Mouse (Mus musculus): ENCODE measurements around the gene Gpalpp1.

Gpalpp1 gene

DNA sequence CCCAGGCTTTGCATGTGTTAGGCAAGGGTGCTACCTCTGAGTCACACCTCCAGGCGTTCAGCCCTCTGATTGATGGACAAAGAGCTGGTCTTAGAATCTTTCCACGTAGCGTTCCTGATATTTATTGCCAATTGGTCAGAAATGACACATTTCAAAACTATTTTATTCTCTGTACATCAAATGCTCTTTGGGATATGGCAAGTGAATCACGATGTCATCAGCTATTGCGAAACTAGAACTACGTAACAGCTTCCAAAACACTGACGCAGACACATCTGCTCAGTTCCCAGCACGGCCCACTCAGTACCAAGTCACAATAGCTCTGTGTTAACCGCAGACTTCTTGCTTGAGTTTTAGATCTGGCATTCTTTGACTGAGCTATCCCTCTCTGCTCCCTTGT, 11.0 kb downstream of the Gpalpp1 start:
- DNase-seq (ENCODE audit: low read depth, low spot score) = no peak

DNA sequence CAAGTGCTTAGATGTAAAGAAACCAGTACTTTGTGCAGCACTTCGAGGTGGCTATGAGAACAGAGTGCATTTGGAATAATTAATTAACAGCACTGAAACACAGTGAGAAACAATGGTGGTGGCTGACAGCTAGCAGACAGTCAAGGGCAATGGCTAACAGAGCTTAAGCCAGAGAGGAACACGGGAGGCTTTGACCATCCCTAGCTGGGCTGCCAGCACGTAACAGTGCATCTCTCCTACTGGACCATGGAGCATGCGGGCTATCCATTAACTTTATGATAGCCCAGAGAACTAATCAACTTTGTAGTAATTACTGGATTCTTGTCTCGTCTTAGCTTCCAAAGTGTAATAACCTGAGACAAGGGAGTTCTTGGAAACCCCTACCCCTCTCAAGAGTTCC, 12.7 kb downstream of the Gpalpp1 start:
- DNase-seq (ENCODE audit: low read depth, low spot score) = no peak

DNA sequence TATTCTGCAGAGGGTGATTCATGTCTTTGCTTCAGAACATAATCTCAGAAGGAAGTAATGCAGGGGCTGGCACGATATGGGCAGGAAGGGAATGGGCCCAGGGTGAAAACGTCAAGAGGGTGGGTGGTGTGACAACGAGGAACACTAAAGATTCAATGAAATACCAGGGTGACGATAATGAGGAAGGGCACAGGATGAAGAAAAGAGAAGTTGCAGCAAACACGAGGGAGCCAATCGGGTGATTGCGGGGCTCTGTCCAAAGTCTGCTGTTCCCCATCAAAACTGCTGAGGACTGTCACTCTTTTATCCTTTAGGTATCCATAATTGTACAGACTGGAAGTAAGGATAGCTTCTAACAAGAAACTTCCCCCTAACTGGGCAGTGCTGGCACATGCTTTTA, 13.3 kb downstream of the Gpalpp1 start:
- DNase-seq (ENCODE audit: low read depth, low spot score) = no peak

DNA sequence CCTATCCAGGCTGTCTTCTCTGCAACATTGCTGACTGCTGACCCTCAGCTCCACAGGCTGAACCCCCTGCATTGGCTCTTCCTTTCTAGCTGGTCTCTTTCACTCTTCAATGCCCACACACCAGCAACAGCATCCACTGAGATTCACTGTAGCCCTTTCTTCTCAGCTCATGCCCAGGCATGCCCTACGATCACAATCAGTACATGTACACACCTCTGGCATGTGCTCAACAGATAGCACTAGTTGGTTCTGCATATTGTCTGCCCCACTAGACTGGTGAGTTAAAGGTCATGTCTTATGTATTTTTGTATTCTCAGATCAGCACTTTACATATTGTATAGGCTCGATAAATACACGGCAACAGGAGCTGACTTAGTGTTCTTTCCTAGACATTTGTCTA, 26.4 kb downstream of the Gpalpp1 start:
- no peak for DNase-seq (ENCODE audit: low read depth, low spot score)

DNA sequence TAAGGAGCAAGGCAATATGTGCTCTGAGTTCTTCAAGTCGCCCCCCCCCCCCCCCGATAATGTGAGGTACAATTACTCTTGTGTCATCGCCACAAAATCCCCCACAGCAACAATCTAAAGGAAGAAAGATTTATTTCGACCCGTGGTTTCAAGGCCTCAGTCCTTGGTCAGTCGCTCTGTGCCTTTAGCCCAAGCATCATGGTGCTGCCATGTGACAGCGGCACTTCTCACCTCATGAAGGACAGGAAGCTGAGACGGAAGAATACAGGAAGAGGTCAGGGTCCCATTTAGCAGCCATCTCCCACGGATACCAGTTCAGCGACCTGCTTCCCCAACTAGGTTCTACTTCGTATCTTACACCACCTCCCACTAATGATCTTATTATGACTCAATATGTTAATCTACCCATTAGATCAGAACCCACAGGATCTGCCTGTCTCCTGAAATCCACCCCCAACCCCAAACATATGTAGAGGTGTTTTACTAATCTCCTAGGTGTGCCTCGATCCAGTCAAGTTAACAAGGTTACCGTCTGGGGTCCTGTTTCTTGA, 28.4 kb downstream of the Gpalpp1 start:
- no peak for DNase-seq (ENCODE audit: low read depth, low spot score)

DNA sequence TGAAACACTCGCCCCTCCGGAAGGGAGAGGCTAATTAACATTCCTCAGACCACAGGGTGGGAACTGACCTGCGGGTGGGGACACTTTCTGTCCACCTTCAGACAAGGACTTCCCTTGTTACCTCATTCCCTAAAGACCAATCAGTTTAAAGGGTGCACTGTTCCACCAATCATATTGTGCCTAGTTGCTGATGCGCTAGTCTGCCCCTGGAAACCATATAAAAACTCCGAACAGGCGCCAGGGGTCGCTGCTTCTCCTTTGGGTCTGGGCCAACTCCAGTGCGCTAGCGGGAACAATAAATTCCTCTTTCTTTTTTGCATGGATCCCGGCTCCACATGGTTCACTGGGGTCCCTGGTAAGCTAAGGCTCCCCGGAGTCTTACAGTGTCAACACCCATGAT, 29.1 kb downstream of the Gpalpp1 start:
- DNase-seq (ENCODE audit: low read depth, low spot score) = no peak

DNA sequence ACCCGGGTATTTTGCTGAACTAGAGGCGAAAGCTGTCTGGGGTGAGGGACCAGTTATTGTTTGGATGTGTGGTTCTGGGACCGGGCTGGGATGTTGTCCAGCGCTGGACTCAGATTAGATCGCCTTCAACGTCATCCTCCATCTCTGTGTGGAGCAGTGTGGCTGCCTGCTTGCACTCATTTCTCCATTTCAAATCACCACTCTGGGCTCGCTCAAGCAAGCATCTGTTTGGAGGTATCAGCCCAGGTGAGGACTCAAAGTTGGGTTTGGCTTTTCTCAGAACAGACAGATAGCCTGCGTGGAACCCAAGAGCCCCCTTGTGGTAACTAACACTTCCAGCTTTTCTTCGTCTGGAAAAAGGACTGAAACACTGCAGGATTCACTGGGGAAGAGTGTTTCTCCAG, 33.5 kb downstream of the Gpalpp1 start:
- DNase-seq (ENCODE audit: low read depth, low spot score) = peak; percentile 10

DNA sequence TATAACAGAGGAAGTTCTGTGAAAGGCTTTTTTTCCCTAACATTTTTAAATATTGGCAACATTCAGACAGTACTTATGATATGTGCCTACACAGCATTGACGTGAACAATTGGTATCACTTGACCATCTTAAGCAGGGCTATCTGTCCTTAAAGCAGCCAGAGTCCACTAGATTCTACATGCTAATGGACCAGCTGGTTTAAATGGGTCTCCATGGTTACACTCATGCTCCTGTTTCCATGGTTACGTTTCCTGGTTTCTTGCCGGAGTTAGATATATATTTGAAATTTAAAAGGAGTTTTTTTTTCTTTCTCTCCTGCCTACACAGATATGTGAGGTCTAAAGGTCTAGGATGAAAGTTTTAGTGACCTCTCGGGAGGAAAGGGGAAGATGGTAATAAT, 34.0 kb downstream of the Gpalpp1 start:
- no peak for DNase-seq (ENCODE audit: low read depth, low spot score)

DNA sequence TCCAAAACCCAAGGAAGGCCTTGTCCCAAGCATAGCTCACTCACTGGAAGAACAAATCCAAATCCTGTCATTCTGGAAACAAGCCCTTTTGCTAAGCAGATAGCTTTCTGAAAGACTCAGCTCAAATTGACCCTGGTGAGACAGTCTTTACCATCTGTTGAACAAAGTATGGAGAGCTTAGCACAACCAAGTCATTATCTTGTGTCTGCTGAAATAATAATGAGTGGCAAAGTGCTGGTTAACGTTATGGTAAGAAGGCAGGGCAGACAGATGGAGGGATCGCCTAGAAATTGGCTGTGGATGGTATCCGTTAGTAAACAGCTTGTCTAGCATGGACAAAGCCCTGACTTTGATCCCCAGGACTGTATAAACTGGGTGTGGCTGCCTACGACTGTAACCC, 34.8 kb downstream of the Gpalpp1 start:
- DNase-seq (ENCODE audit: low read depth, low spot score) = no peak

DNA sequence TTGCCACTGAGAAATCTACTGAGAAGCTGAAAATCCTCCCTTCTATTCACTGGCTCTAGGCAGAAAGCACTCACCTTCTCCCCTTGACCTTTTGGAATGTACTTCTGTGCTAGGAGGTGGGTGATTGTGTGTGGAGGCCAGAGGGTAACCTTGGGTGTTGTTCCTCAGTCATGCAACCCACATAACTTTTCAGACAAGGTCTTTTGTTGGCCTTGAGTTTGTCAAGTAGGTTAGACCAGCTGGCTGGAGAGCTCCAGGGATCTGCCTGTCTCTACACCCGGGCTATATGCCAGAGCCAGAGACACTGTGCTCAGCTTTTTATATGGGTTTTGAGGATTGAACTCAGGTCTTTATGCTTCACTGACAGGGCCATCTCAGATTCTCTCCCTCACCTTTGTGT, 36.4 kb downstream of the Gpalpp1 start:
- no peak for DNase-seq (ENCODE audit: low read depth, low spot score)

DNA sequence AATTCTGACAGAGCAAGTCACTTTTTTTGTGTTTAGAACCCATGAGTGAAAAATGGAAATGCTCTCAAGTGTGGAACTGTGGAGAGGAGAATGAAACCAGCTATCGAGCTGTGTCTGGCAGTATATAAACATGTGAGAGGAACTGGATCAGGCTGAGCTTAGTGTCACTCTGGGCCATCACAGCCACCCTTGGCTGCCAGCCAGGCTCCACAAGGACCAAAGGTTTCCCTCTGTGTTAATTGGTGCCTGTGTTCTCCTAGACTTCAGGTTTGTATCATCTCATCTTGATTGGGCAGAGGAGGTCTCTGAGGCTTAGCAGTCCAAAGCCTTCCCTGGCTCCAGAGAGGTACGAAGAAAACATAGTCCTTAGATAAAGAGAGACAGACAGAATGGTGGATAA, 37.9 kb downstream of the Gpalpp1 start:
- no peak for DNase-seq (ENCODE audit: low read depth, low spot score)

DNA sequence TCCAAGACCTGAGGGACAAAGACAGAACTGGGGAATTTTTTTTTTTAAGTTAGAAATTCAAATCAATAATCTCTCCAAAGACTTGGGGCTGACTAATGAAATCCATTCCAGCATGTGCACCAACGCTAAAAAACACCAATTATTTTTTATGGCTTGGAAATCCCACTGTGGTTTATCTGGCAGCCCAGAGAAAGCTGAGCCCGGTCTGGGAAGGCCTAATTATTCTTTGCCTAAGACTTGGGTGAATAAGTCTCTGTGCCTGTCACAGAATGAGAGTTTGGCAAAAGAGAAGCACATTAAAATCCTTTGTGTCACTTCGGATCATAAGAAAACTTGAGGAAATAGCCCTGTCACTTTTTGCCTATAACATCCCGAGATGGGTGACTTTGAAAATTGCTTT, 41.3 kb downstream of the Gpalpp1 start:
- DNase-seq (ENCODE audit: low read depth, low spot score) = no peak

DNA sequence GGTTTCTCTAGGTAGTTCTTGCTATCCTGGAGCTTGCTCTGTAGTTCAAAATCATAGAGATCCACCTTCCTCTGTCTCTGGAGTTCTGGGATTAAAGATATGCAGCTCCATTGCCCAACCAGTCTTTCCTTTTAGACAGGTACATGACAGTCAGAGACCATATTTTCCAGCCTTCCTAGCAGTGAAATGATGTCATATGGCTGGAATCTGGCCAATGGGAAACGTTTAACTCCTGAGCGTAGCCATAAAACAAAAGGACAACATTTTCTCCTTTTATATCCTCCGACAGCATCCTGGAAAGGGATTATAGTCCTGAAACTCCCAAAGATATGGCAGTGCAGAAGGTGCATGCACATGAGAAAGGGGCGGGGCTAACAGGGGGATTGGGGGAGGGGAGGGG, 42.3 kb downstream of the Gpalpp1 start:
- no peak for DNase-seq (ENCODE audit: low read depth, low spot score)

DNA sequence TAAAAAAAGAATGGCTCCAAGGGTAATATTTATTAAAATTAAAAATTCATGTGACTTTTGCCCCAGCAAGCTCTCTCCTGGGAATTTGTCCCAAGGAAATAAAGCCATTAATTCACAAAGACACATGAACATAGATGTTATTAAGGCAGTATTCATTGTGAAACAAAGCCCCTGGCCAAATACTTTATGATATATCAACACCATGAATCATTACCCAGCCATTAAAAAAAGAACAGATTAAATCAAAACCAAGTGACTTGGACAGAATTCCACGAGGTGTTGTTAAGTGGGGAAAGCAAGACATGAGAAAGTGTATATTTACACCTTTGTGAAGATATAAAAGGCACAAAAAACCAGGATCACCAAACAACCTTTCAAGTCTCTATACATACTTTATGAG, 43.3 kb downstream of the Gpalpp1 start:
- DNase-seq (ENCODE audit: low read depth, low spot score) = no peak

DNA sequence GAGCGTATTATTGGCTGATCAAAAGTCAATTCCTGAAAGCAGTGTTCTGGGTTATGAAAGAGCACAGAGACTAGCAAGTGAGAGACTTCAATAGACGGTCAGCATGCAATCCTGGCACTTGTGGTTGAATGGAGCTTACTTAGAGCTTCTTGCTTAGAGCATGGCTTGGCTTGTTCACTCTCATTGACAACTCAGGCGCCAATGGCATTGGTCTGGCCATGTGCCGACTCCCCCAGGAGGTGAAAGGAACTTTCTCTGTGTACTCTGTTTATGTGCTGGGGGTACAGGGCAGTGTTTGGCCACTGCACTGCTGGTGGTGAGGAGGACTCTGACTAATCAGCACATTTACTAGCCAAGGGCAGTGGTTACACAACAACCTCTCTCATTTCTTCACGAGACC, 51.1 kb downstream of the Gpalpp1 start:
- no peak for DNase-seq (ENCODE audit: low read depth, low spot score)

DNA sequence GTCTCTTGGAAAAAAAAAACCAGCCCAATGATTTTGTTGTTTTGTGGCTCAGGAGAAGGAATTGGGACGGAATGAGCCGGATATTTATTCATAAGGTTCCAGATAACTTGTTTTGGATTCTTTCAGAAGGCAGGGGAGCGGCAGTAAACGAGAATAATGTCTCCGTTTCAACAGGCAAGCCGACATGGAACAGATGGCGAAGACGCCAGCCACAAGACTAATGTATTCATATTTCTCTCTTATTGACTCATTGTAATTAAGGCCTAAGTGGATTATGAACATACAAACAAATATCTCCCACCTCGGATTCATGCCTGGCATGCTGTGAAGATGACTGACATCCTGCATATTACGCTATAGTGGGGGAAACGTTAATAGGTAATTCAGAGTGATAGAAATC, 56.8 kb downstream of the Gpalpp1 start:
- DNase-seq (ENCODE audit: low read depth, low spot score) = no peak

DNA sequence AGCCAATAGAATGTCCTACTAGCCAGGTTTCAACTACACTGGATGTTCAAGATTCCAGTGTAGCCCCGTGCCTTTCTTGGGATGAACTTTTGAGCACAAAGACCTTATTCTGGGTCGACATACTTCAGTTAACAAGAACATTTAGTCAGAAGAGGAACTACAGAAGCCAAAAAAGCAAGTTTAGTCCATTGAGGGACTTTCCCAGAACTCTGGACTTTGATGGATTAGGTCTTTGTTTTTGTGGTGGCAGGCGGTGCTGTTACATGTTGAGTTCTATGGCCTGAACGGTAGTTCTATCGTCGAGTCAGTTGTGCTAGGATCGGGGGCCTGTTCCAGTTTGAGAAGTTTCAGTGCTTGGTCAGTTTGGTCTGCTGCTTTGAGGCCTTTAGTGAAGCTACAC, 58.6 kb downstream of the Gpalpp1 start:
- no peak for DNase-seq (ENCODE audit: low read depth, low spot score)

DNA sequence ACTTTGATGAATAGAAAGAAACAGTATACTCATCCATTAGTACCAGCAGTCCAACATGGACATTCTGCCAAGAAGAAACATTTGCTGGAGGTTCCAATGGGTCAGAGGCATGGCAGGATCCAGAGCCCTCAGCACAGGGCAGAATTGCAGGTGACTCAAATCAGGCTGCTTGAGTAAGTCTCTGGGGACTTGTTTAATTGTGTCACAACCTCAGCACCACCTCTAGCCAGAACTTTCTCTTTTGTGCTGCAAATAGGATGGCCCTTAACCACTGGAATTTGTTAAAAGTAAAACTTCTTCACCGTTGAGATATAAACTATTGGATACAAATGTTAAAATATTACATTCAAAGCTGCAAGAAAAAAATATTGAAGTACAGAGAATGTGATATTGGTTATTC, 64.8 kb downstream of the Gpalpp1 start:
- no peak for DNase-seq (ENCODE audit: low read depth, low spot score)

DNA sequence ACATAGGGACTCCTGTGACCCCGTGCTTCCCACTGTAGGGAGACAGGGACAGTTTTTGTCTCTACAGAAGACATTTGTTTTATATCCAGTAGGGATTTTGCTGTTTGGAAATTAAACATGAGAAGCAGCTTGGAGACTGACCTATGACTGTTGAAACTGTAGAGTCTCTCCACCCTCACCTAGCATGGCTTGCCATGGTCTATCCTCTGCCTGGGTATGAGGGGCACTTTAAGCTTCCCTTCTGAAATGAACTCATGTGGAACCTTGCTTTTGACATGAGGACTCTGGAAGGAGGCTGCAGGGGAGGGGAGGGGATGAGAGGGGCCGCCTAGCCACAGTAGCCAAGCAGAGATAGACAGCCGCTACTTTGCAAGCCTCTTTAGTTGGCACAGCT, 66.4 kb downstream of the Gpalpp1 start:
- DNase-seq (ENCODE audit: low read depth, low spot score) = no peak

DNA sequence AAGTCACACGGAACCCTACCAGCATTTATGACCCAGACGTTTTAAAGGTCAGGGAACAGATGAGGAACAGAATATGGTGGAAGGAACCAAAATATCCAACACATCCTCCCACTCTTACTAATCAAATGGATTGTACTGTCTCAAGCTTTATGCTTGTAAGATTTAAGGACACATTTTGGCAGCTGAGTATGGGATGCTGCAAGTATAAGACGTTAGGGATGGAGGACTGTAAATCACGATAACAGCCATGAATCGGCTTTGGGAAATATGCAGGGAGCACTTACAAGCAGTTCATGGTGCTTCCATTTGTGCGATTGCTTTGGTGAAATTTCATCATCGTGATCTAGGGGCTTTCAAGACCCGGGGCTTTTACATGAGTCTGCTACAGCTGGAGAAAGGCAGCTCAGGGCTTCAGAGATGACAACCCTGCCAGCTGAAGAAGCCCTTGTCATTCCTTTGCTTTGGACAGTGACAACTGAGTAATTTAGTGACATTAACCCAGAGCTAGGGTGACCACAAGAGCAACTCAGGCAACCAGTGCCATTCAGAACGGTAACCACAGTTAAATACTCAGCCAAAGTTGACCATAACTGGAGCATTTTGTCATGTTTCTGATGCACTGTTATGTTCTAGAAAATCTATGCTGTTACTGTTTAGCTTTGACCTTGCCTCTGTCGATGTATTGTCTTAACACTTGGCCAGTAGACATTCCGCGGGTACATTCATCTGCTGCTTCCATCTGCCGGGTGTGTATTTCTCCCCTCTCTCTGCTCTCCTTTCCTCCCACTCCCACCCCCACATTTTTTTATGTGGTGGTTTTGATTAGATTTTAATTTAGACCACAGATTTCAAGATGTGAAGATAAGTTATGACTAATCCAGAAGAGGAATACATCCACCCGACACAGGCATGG, 67.1 kb downstream of the Gpalpp1 start:
- DNase-seq (ENCODE audit: low read depth, low spot score) = no peak
